Mouse (Mus musculus): ENCODE results near the gene Alkbh7. TPM values are rescaled to one million over a fixed set of nuclear protein-coding genes. Genes with fewer than 3 reads are reported as not detected.

The Alkbh7 gene
- total and polyA plus RNA-seq, 3 experiments = 21.2 to 51.8 (median 35.4) TPM

DNA sequence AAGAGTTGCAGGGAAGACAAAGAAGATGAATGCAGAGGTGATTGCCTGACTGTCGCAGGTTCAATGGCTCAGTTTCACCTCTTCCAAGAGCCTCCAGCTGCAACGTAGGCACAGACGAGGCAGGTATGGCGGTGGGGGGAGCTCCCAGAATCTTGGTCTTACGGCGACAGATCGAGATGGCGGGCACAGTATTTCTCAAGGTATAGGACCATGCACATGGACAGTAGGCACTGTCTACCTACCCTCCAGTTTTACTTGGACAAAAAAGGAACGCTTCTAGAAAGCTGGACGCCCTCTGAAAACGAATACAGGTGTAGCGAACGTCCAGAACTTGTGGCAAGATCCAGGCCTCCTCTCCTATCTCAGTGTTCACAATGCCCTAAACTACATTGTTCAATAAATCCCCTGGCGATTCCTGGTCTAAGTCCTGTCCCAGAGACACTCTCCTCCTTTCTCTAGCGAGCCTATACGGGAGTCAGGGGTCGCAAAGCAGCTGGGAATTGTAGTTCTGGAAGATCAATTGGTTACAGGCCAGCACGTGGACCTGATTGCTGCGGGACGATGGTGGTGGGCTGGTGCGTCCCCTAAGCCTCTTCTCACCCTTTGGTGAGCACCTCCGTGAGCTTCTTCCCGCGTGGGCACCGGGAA is 7.5 kb upstream of the Alkbh7 start:
- dilution Hi-C loops (cut with MboI; ENCODE audit: extremely low pct_ligation_motif_present, extremely low pct_unique_long_range_greater_than_20kb, low sequenced_read_pairs) = no loop called here

DNA sequence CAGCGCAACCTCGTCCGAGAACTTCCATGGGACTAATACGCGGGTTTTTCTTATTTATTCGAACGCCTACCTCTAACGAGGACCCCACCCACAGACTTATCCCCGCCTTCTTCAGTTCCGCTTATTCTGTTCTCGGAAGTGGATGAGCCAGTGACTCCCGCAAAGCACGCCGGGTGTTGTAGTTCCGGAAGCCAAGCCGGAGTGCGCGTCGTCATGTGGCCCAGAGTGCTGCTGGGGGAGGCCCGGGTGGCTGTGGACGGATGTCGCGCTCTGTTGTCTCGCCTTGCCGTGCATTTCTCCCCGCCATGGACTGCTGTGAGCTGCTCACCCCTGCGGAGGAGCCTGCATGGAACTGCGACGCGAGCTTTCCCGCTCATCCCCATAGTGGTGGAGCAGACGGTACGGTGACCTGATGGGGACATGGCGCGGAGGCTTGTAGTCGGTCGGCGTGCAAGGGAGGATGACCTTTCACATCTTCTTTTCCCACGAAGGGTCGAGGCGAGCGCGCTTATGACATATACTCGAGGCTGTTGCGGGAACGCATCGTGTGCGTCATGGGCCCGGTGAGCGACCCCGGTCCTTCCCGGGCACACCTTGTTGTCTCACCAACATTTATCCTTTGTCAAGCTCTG is 6.9 kb upstream of the Alkbh7 start, which contains the start of gene Clpp:
Clpp (plus strand) TSS at position 191 of the 632 bp plus-strand sequence.
- Histone ChIP-seq H3K4me2 (ENCODE audit: insufficient read depth, low read depth, poor library complexity, severe bottlenecking) (peak within 1 kb of the TSS; percentile 87), H3K4me3 (replicated peaks in 1 of 3; ENCODE audit: low read depth in 2 of 3, low read length in 2 of 3, poor library complexity in 1 of 3) (peak within 1 kb of the TSS; percentile 89 to 92 (median 92)), H3K9me3 (replicated peaks; ENCODE audit: low read length) (no peaks in the 10 kb centered on the region), H3K4me1 (ENCODE audit: control insufficient read depth in 1 of 2, insufficient read depth in 2 of 2) (peaks cover 7 to 19% of the 10 kb centered on the region in 2 experiments; a peak in 3 of 4 replicates), H3K36me3 (replicated peaks in 1 of 2; ENCODE audit: control insufficient read depth in 1 of 2, insufficient read depth in 1 of 2, low read length in 1 of 2) (peaks cover 28 to 37% of the 10 kb centered on the region in 2 experiments), H3K9ac (ENCODE audit: insufficient read depth, low read depth) (peak within 1 kb of the TSS; percentile 67), H3K27me3 (replicated peaks) (no peaks in the 10 kb centered on the region), H3K27ac (ENCODE audit: insufficient read depth, low read depth) (peak within 1 kb of the TSS; percentile 35), H3K79me2 (replicated peaks; ENCODE audit: control insufficient read depth, extremely low read depth, insufficient read depth, poor library complexity, severe bottlenecking) (peaks cover 23% of the 10 kb centered on the region)
- in situ Hi-C loops (cut with MboI; ENCODE audit: low pct_ligation_motif_present, low pct_unique_long_range_greater_than_20kb, low sequenced_read_pairs) = loop anchor here (10.0 kb wide), 2 partner anchors 215 to 345 kb away; no protein-coding TSS in a partner anchor
- DNase-seq (ENCODE audit: extremely low read depth) = peak; percentile 98
- dilution Hi-C loops (cut with MboI; ENCODE audit: extremely low pct_ligation_motif_present, extremely low pct_unique_long_range_greater_than_20kb, low sequenced_read_pairs) = no loop called here
- TF ChIP-seq GABPA (IDR thresholded peaks at IDR 0.05; ENCODE audit: insufficient replicate concordance, low read depth, low read length) = peak; percentile 74; the same call in 1 of the 2 replicates
- TF ChIP-seq ELF1 (IDR thresholded peaks at IDR 0.05; ENCODE audit: low read depth, low read length) = peak; percentile 98
- peak; percentile 48; the same call in 1 of the 2 replicates for TF ChIP-seq POLR2AphosphoS2 (IDR thresholded peaks at IDR 0.05; ENCODE audit: low read depth, low read length)
- peak; percentile 73; the same call in 1 of the 2 replicates for TF ChIP-seq TCF12 (IDR thresholded peaks at IDR 0.05; ENCODE audit: low read depth, low read length)
- peak; percentile 83 for TF ChIP-seq CHD2 (IDR thresholded peaks at IDR 0.05; ENCODE audit: low read length)
- TF ChIP-seq POLR2A (IDR thresholded peaks at IDR 0.05; ENCODE audit: low read depth, low read length) = peak; percentile 91
- TF ChIP-seq JUN (IDR thresholded peaks at IDR 0.05; ENCODE audit: insufficient read depth, low read depth, low read length) = no peak
- peak; percentile 80 for TF ChIP-seq NELFE (IDR thresholded peaks at IDR 0.05; ENCODE audit: low read depth, low read length)
- TF ChIP-seq TBP (conservative IDR thresholded peaks at IDR 0.05; ENCODE audit: low read depth, low read length) = peak; percentile 62; the same call in 1 of the 2 replicates
- TF ChIP-seq MAX (IDR thresholded peaks at IDR 0.05; ENCODE audit: low read length) = peak; percentile 74; the same call in 1 of the 2 replicates
- TF ChIP-seq USF1 (IDR thresholded peaks at IDR 0.05; ENCODE audit: low read depth, low read length) = peak; percentile 74
- TF ChIP-seq ZKSCAN1 (IDR thresholded peaks at IDR 0.05; ENCODE audit: borderline replicate concordance, low read depth, low read length) = no peak
- TF ChIP-seq UBTF (IDR thresholded peaks at IDR 0.05; ENCODE audit: low read depth, low read length) = no peak
- 0 out of 2 replicates have a peak, but pooled peaks have one; percentile 42 for TF ChIP-seq NRF1 (IDR thresholded peaks at IDR 0.05; ENCODE audit: low read depth, low read length)
- no peak for TF ChIP-seq ETS1 (conservative IDR thresholded peaks at IDR 0.05; ENCODE audit: low read depth, low read length)
- TF ChIP-seq SIN3A (IDR thresholded peaks at IDR 0.05; ENCODE audit: low read length) = peak; percentile 93
- peak; percentile 93 for TF ChIP-seq MXI1 (IDR thresholded peaks at IDR 0.05; ENCODE audit: low read depth, low read length)
- no peak; the same call in 1 of the 2 replicates for TF ChIP-seq CHD1 (IDR thresholded peaks at IDR 0.05; ENCODE audit: low read depth, low read length)
- TF ChIP-seq KAT2A (IDR thresholded peaks at IDR 0.05; ENCODE audit: insufficient replicate concordance, low read length) = peak; percentile 96; the same call in 1 of the 2 replicates
- 0 out of 2 replicates have a peak, but pooled peaks have one; percentile 3 for TF ChIP-seq USF2 (conservative IDR thresholded peaks at IDR 0.05; ENCODE audit: low read depth, low read length)
- 0 out of 2 replicates have a peak, but pooled peaks have one; percentile 77 for TF ChIP-seq E2F4 (IDR thresholded peaks at IDR 0.05; ENCODE audit: insufficient replicate concordance, low read depth, low read length)
- peak; percentile 49; the same call in 1 of the 2 replicates for TF ChIP-seq IRF4 (IDR thresholded peaks at IDR 0.05; ENCODE audit: low read depth, low read length)
- TF ChIP-seq CTCF (conservative IDR thresholded peaks at IDR 0.05 in 1 of 2, IDR thresholded peaks at IDR 0.05 in 1 of 2; ENCODE audit: low read depth in 2 of 2, low read length in 2 of 2) = no peak

More for the DNA sequence above, 7.5 kb upstream of the Alkbh7 start:
- peaks cover 23% of the 10 kb centered on the region for H3K79me2 ChIP-seq (replicated peaks; ENCODE audit: control insufficient read depth, extremely low read depth, insufficient read depth, poor library complexity, severe bottlenecking)
- peak overlapping the region; percentile 62 for H3K9ac ChIP-seq (ENCODE audit: insufficient read depth, low read depth)
- peak overlapping the region; percentile 70 to 92 (median 92) for H3K4me3 ChIP-seq (replicated peaks in 1 of 3; ENCODE audit: low read depth in 2 of 3, low read length in 2 of 3, poor library complexity in 1 of 3)
- H3K27ac ChIP-seq (ENCODE audit: insufficient read depth, low read depth) = no peak overlapping the region
- H3K9me3 ChIP-seq (replicated peaks; ENCODE audit: low read length) = no peaks in the 10 kb centered on the region
- H3K36me3 ChIP-seq (replicated peaks in 1 of 2; ENCODE audit: control insufficient read depth in 1 of 2, insufficient read depth in 1 of 2, low read length in 1 of 2) = peaks cover 24 to 30% of the 10 kb centered on the region in 2 experiments
- no peaks in the 10 kb centered on the region for H3K27me3 ChIP-seq (replicated peaks)
- H3K4me2 ChIP-seq (ENCODE audit: insufficient read depth, low read depth, poor library complexity, severe bottlenecking) = peak overlapping the region; percentile 87
- TF ChIP-seq USF1 (IDR thresholded peaks at IDR 0.05; ENCODE audit: low read depth, low read length) (no peak), ZNF384 (IDR thresholded peaks at IDR 0.05; ENCODE audit: low read depth, low read length) (no peak), CTCF (conservative IDR thresholded peaks at IDR 0.05 in 1 of 2, IDR thresholded peaks at IDR 0.05 in 1 of 2; ENCODE audit: low read depth in 2 of 2, low read length in 2 of 2) (no peak; a peak in 1 of 4 replicates), JUND (conservative IDR thresholded peaks at IDR 0.05; ENCODE audit: low read depth, low read length) (no peak), ZC3H11A (IDR thresholded peaks at IDR 0.05; ENCODE audit: low read depth, low read length) (no peak), MXI1 (IDR thresholded peaks at IDR 0.05; ENCODE audit: low read depth, low read length) (peak; percentile 96; the same call in 1 of the 2 replicates), SIN3A (IDR thresholded peaks at IDR 0.05; ENCODE audit: low read length) (no peak), MYC (IDR thresholded peaks at IDR 0.05; ENCODE audit: low read depth, low read length) (peak; percentile 87), BHLHE40 (IDR thresholded peaks at IDR 0.05; ENCODE audit: low read depth, low read length) (peak; percentile 45; the same call in 1 of the 2 replicates), JUN (IDR thresholded peaks at IDR 0.05; ENCODE audit: insufficient read depth, low read depth, low read length) (no peak), EP300 (IDR thresholded peaks at IDR 0.05; ENCODE audit: low read length) (0 out of 2 replicates have a peak, but pooled peaks have one; percentile 11), E2F4 (IDR thresholded peaks at IDR 0.05; ENCODE audit: insufficient replicate concordance, low read depth, low read length) (no peak), MAX (IDR thresholded peaks at IDR 0.05; ENCODE audit: low read length) (peak; percentile 94), MAFK (IDR thresholded peaks at IDR 0.05; ENCODE audit: insufficient replicate concordance, low read length) (no peak), ETS1 (conservative IDR thresholded peaks at IDR 0.05; ENCODE audit: low read depth, low read length) (no peak), UBTF (IDR thresholded peaks at IDR 0.05; ENCODE audit: low read depth, low read length) (no peak)
- in situ Hi-C loops (cut with MboI; ENCODE audit: low pct_ligation_motif_present, low pct_unique_long_range_greater_than_20kb, low sequenced_read_pairs) = loop anchor here (10.0 kb wide), 2 partner anchors 215 to 345 kb away; no protein-coding TSS in a partner anchor
- H3K4me1 ChIP-seq (ENCODE audit: control insufficient read depth in 1 of 2, insufficient read depth in 2 of 2) = peaks cover 7 to 19% of the 10 kb centered on the region in 2 experiments; a peak in 3 of 4 replicates
- DNase-seq (ENCODE audit: extremely low read depth) = peak; percentile 74
